Mouse (Mus musculus) midbrain, embryonic 12.5 days (tissue): ENCODE data around the gene Nos1. TPM values are rescaled to one million over a fixed set of nuclear protein-coding genes. Genes with fewer than 3 reads are reported as not detected.
A peak's percentile ranks its signal among the peaks of the same experiment; 100 is the strongest.

ENCODE experiments used
- ATAC-seq: fragments of 200-750 bp; cut with Nextera tagmentation; 2 replicates; pipeline ENCODE4 v1.8.0; 2017; ENCODE audit warnings: low read depth, moderate TSS enrichment, moderate library complexity; ENCODE audit not compliant: low FRiP score
- H3K27ac ChIP-seq: fragments of 300-500 bp; sonication (generic); replicated peaks from 2 replicates; pipeline ENCODE4 v1.5.1; 2016; ENCODE audit warnings: mild to moderate bottlenecking
- H3K27me3 ChIP-seq: fragments of 300-500 bp; sonication (generic); 2 replicates; pipeline ENCODE4 v1.6.1; 2016; ENCODE audit warnings: mild to moderate bottlenecking
- H3K36me3 ChIP-seq: fragments of 300-500 bp; sonication (generic); 2 replicates; pipeline ENCODE4 v1.6.1; 2016
- H3K4me1 ChIP-seq: fragments of 300-500 bp; sonication (generic); 2 replicates; pipeline ENCODE4 v1.6.1; 2016
- H3K4me2 ChIP-seq: fragments of 300-500 bp; sonication (generic); replicated peaks from 2 replicates; pipeline ENCODE4 v1.6.1; 2016; ENCODE audit warnings: mild to moderate bottlenecking, moderate library complexity
- H3K4me3 ChIP-seq: fragments of 300-500 bp; sonication (generic); 2 replicates; pipeline ENCODE4 v1.5.1; 2016; ENCODE audit warnings: mild to moderate bottlenecking
- H3K9ac ChIP-seq: fragments of 300-500 bp; sonication (generic); replicated peaks from 2 replicates; pipeline ENCODE4 v1.6.1; 2016; ENCODE audit warnings: mild to moderate bottlenecking, moderate library complexity
- H3K9me3 ChIP-seq: fragments of 300-500 bp; sonication (generic); 2 replicates; pipeline ENCODE4 v1.6.1; 2016; ENCODE audit warnings: mild to moderate bottlenecking
- WGBS: fragments of 180-500 bp; shearing (Covaris S2); methylation state at CpG from one replicate; pipeline ENCODE4 v1.1.7; 2016; 5-methylcytosine and 5-hydroxymethylcytosine counted together
- polyA plus RNA-seq: library from polyadenylated mRNA; unstranded; fragments of >200 nt; fragmentation: Nextera tagmentation; extraction: Ambion mirVana; gene quantifications from 2 replicates; pipeline ENCODE4 v1.2.1, GENCODE M21; 2016

Gene Nos1
- polyA plus RNA-seq: 0.41 and 0.59 TPM in 2 replicates

- Histone ChIP-seq H3K4me1 (peaks cover 6% of the 10 kb centered on the region; the same call in 1 of the 2 replicates), H3K4me3 (no peak within 1 kb of the TSS), H3K4me2 (no peak within 1 kb of the TSS), H3K27ac (no peak within 1 kb of the TSS), H3K27me3 (no peaks in the 10 kb centered on the region), H3K9ac (no peak within 1 kb of the TSS), H3K36me3 (no peaks in the 10 kb centered on the region), H3K9me3 (no peaks in the 10 kb centered on the region)
- ATAC-seq: peak; percentile 38; the same call in 1 of the 2 replicates
- 19% methylated on average over 10 of the region's 10 CpGs for WGBS
Measured at GRCm38 (mm10) chr5:117780681-117781080, at the start of gene Nos1. TSS of gene Nos1 (plus strand) at chr5:117781032.

- no peak for ATAC-seq
- H3K27me3 ChIP-seq: no peaks in the 10 kb centered on the region
- no peak overlapping the region for H3K4me3 ChIP-seq
- no peak overlapping the region for H3K4me2 ChIP-seq
- no peaks in the 10 kb centered on the region for H3K9me3 ChIP-seq
- 54% methylated on average over 6 of the region's 6 CpGs for WGBS
- no peaks in the 10 kb centered on the region for H3K36me3 ChIP-seq
- no peaks in the 10 kb centered on the region for H3K4me1 ChIP-seq
- no peak overlapping the region for H3K9ac ChIP-seq
- H3K27ac ChIP-seq: no peak overlapping the region
Measured at GRCm38 (mm10) chr5:117731311-117731710, 49.5 kb upstream of the Nos1 start.

- no peaks in the 10 kb centered on the region for H3K9me3 ChIP-seq
- no peak overlapping the region for H3K4me3 ChIP-seq
- no peak overlapping the region for H3K4me2 ChIP-seq
- ATAC-seq: no peak
- no peak overlapping the region for H3K9ac ChIP-seq
- no peaks in the 10 kb centered on the region for H3K36me3 ChIP-seq
- WGBS: 83% methylated on average over 11 of the region's 11 CpGs
- no peaks in the 10 kb centered on the region for H3K27me3 ChIP-seq
- H3K4me1 ChIP-seq: peaks cover 22% of the 10 kb centered on the region
- no peak overlapping the region for H3K27ac ChIP-seq
Measured at GRCm38 (mm10) chr5:117744654-117745178, 36.1 kb upstream of the Nos1 start.

- H3K27me3 ChIP-seq: no peaks in the 10 kb centered on the region
- no peak overlapping the region for H3K9ac ChIP-seq
- no peak overlapping the region for H3K4me3 ChIP-seq
- peaks cover 21% of the 10 kb centered on the region for H3K4me1 ChIP-seq
- 24% methylated on average over 5 of the region's 5 CpGs for WGBS
- no peaks in the 10 kb centered on the region for H3K36me3 ChIP-seq
- no peak overlapping the region for H3K4me2 ChIP-seq
- no peak overlapping the region for H3K27ac ChIP-seq
- ATAC-seq: no peak
- no peaks in the 10 kb centered on the region for H3K9me3 ChIP-seq
Measured at GRCm38 (mm10) chr5:117749353-117749752, 31.5 kb upstream of the Nos1 start.

GRCm38 (mm10) chr5:117757696-117758482, 22.9 kb upstream of the Nos1 start:
- Histone ChIP-seq H3K27ac (no peak overlapping the region), H3K9ac (no peak overlapping the region)

GRCm38 (mm10) chr5:117761181-117761832, 19.5 kb upstream of the Nos1 start:
- Histone ChIP-seq H3K36me3 (peaks cover 4% of the 10 kb centered on the region; the same call in 1 of the 2 replicates), H3K4me2 (no peak overlapping the region), H3K4me1 (peaks cover 12% of the 10 kb centered on the region), H3K9ac (no peak overlapping the region), H3K4me3 (no peak overlapping the region), H3K9me3 (0 out of 2 replicates have a peak, but pooled peaks cover 4% of the 10 kb centered on the region), H3K27ac (no peak overlapping the region), H3K27me3 (no peaks in the 10 kb centered on the region)
- 73% methylated on average over 9 of the region's 9 CpGs for WGBS
- no peak for ATAC-seq

More at GRCm38 (mm10) chr5:117757696-117758482, 22.9 kb upstream of the Nos1 start:
- H3K36me3 ChIP-seq: peaks cover 4% of the 10 kb centered on the region; the same call in 1 of the 2 replicates
- H3K4me3 ChIP-seq: no peak overlapping the region
- 0 out of 2 replicates have a peak, but pooled peaks cover 4% of the 10 kb centered on the region for H3K9me3 ChIP-seq
- H3K27me3 ChIP-seq: no peaks in the 10 kb centered on the region
- H3K4me1 ChIP-seq: peaks cover 12% of the 10 kb centered on the region
- no peak for ATAC-seq
- H3K4me2 ChIP-seq: no peak overlapping the region
- 15% methylated on average over 12 of the region's 12 CpGs for WGBS

- H3K4me2 ChIP-seq: no peak overlapping the region
- WGBS: 87% methylated on average over 9 of the region's 9 CpGs
- no peaks in the 10 kb centered on the region for H3K4me1 ChIP-seq
- H3K9ac ChIP-seq: no peak overlapping the region
- no peaks in the 10 kb centered on the region for H3K27me3 ChIP-seq
- no peak overlapping the region for H3K27ac ChIP-seq
- 0 out of 2 replicates have a peak, but pooled peaks cover 4% of the 10 kb centered on the region for H3K9me3 ChIP-seq
- no peak for ATAC-seq
- no peak overlapping the region for H3K4me3 ChIP-seq
- H3K36me3 ChIP-seq: peaks cover 4% of the 10 kb centered on the region; the same call in 1 of the 2 replicates
Measured at GRCm38 (mm10) chr5:117764496-117764895, 16.3 kb upstream of the Nos1 start.

- Histone ChIP-seq H3K36me3 (no peaks in the 10 kb centered on the region), H3K9ac (no peak overlapping the region), H3K9me3 (no peaks in the 10 kb centered on the region), H3K4me1 (peaks cover 6% of the 10 kb centered on the region; the same call in 1 of the 2 replicates), H3K27ac (no peak overlapping the region), H3K27me3 (no peaks in the 10 kb centered on the region), H3K4me3 (no peak overlapping the region), H3K4me2 (no peak overlapping the region)
- no peak for ATAC-seq
- WGBS: 60% methylated on average over 11 of the region's 11 CpGs
Measured at GRCm38 (mm10) chr5:117779175-117779574, 1.7 kb upstream of the Nos1 start.

GRCm38 (mm10) chr5:117781178-117781577, 346 bp downstream of the Nos1 start:
- H3K36me3 ChIP-seq: no peaks in the 10 kb centered on the region
- no peaks in the 10 kb centered on the region for H3K27me3 ChIP-seq
- no peak for ATAC-seq
- H3K4me3 ChIP-seq: no peak overlapping the region
- H3K9ac ChIP-seq: no peak overlapping the region
- 69% methylated on average over 6 of the region's 6 CpGs for WGBS
- peaks cover 6% of the 10 kb centered on the region; the same call in 1 of the 2 replicates for H3K4me1 ChIP-seq
- no peak overlapping the region for H3K27ac ChIP-seq
- no peaks in the 10 kb centered on the region for H3K9me3 ChIP-seq
- no peak overlapping the region for H3K4me2 ChIP-seq

GRCm38 (mm10) chr5:117790071-117790470, 9.2 kb downstream of the Nos1 start:
- H3K4me3 ChIP-seq: no peak overlapping the region
- no peaks in the 10 kb centered on the region for H3K27me3 ChIP-seq
- no peak overlapping the region for H3K9ac ChIP-seq
- 70% methylated on average over 6 of the region's 6 CpGs for WGBS
- no peaks in the 10 kb centered on the region for H3K4me1 ChIP-seq
- no peak for ATAC-seq
- H3K27ac ChIP-seq: no peak overlapping the region
- no peaks in the 10 kb centered on the region for H3K9me3 ChIP-seq
- H3K36me3 ChIP-seq: no peaks in the 10 kb centered on the region
- no peak overlapping the region for H3K4me2 ChIP-seq

- H3K9ac ChIP-seq: no peak overlapping the region
- no peak overlapping the region for H3K4me2 ChIP-seq
- H3K27me3 ChIP-seq: no peaks in the 10 kb centered on the region
- no peak overlapping the region for H3K4me3 ChIP-seq
- H3K27ac ChIP-seq: no peak overlapping the region
- H3K4me1 ChIP-seq: no peaks in the 10 kb centered on the region
- H3K36me3 ChIP-seq: no peaks in the 10 kb centered on the region
- 73% methylated on average over 14 of the region's 14 CpGs for WGBS
- no peaks in the 10 kb centered on the region for H3K9me3 ChIP-seq
- no peak for ATAC-seq
Measured at GRCm38 (mm10) chr5:117791875-117792274, 11.0 kb downstream of the Nos1 start.

GRCm38 (mm10) chr5:117800849-117801248, 20.0 kb downstream of the Nos1 start:
- no peak overlapping the region for H3K4me2 ChIP-seq
- WGBS: 86% methylated on average over 9 of the region's 9 CpGs
- H3K36me3 ChIP-seq: no peaks in the 10 kb centered on the region
- H3K4me1 ChIP-seq: no peaks in the 10 kb centered on the region
- no peaks in the 10 kb centered on the region for H3K9me3 ChIP-seq
- ATAC-seq: no peak
- H3K4me3 ChIP-seq: no peak overlapping the region
- H3K27me3 ChIP-seq: no peaks in the 10 kb centered on the region
- no peak overlapping the region for H3K9ac ChIP-seq
- no peak overlapping the region for H3K27ac ChIP-seq
